Mouse (Mus musculus): ENCODE measurements at regions not wholly inside any gene's neighbourhood (a gene's known extent, or its start where the extent isn't known, plus 50 kb on each side); places are given as distances from the start of the nearest gene placed in this dataset.

DNA sequence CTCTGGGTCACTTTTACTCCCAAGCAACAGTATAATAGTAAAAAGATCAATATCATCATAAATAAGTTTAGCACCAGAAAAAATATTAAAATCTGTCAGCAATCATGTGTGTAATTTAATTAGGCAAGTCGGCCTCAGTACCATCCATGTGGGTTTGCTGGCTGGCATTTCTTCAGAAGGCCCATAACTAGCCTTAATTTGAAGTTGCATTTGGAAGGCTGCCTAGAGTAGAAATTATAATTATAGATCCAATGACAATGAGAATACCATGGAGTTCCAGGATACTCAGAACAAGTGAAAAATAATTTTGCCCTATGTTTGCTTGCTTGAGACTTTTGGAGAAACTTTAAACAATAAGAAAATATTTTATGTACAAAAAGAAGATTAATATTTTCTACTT is 521.4 kb downstream of the Kctd12 start:
- TF ChIP-seq CTCF (IDR thresholded peaks at IDR 0.05; ENCODE audit: insufficient read depth, low read length) = no peak
- TF ChIP-seq POLR2A (IDR thresholded peaks at IDR 0.05; ENCODE audit: borderline replicate concordance, extremely low read depth, low read depth, low read length) = no peak
